Mouse (Mus musculus): ENCODE measurements around the gene 1700067K01Rik.

1700067K01Rik gene

DNA sequence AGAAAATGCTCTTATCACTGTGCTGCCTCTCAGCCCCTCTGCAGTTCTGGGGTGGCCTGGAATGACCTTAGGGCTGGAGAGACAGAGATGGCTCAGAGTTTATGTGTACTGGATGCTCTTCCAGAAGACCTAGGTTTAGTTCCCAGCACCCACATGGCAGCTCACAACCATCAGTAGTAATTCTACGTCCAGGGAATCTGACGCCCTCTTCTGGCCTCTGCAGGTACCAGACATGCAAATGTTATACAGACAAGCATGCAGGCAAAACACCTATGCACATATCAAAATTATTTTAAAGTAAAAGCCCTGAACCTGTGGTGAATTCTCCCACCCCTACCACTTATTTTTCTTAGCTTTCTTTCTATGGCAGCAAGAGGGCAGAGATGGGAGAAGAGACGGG, 45.2 kb downstream of the 1700067K01Rik start:
- DNase-seq (ENCODE audit: extremely low read depth, low read depth, low spot score): no peak

GRCm38 (mm10) chr8:84048171-84048570, 46.9 kb downstream of the 1700067K01Rik start:
- no peak for DNase-seq (ENCODE audit: extremely low read depth, low read depth, low spot score)

DNA sequence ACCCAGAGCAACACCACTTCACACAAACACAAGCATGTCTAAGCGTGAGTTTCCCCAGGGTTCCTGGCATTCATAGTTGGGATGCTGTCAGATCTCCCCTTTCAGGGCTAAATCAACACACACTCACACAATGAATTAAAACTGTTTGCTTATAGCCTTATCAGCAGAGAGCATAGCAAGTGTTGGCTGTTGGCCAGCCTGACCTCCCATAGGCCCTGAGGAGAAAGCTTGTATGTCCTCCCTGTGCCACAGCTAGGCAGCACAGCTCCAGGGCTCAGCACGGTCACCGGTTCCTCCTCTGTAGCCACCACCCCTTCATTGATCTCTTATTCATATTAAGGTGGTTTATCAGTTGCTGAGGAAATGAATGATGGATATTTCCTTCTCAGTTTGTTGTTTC, 51.4 kb downstream of the 1700067K01Rik start:
- no peak for DNase-seq (ENCODE audit: extremely low read depth, low read depth, low spot score)

DNA sequence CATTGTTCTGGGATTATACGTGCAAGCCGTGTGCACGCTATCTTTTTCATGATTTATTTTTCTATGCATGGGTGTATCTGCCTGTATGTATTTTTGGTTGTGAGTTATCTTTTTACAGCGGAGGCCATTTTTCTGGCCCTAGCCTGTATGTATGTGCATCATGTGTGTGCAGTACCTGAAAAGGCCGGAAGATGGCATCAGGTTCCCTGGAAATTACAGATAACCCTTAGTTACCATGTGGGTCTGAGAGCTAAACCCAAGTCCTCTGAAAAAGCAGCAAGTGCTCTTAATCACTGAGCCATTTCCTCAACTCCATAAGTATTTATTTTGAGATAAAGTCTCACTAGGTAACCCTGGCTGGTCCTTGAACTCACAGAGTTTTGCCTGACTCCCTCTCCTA, 51.9 kb downstream of the 1700067K01Rik start:
- no peak for DNase-seq (ENCODE audit: extremely low read depth, low read depth, low spot score)

All from fat pad, adult 2 months (tissue).